Mouse (Mus musculus) liver, embryonic 13.5 days (tissue): ENCODE data around the gene Gm20835. TPM values are rescaled to one million over a fixed set of nuclear protein-coding genes. Genes with fewer than 3 reads are reported as not detected.
"Not testable (repeated sequence)": the region's sequence is repeated elsewhere in the genome, so short reads cannot be mapped to it uniquely, and the experiment has no call there.

Experiments
- ATAC-seq: fragments of 200-750 bp; cut with Nextera tagmentation; 2 replicates; pipeline ENCODE4 v1.8.0; 2017; ENCODE audit warnings: low read depth, mild to moderate bottlenecking, moderate number of reproducible peaks, moderate library complexity
- DNase-seq: peaks from one replicate; pipeline ENCODE4 v3.0.0; 2022
- H3K27ac ChIP-seq: fragments of 300-500 bp; sonication (generic); 2 replicates; pipeline ENCODE4 v1.5.1; 2015; ENCODE audit warnings: moderate library complexity, mild to moderate bottlenecking, inconsistent platforms
- H3K27me3 ChIP-seq: fragments of 300-500 bp; sonication (generic); 2 replicates; pipeline ENCODE4 v1.6.1; 2015; ENCODE audit warnings: mild to moderate bottlenecking, inconsistent platforms
- H3K36me3 ChIP-seq: fragments of 300-500 bp; sonication (generic); 2 replicates; pipeline ENCODE4 v1.6.1; 2015; ENCODE audit warnings: mild to moderate bottlenecking, inconsistent platforms
- H3K4me1 ChIP-seq: fragments of 300-500 bp; sonication (generic); replicated peaks from 2 replicates; pipeline ENCODE4 v1.6.1; 2015; ENCODE audit warnings: inconsistent platforms
- H3K4me2 ChIP-seq: fragments of 300-500 bp; sonication (generic); 2 replicates; pipeline ENCODE4 v1.6.1; 2015; ENCODE audit warnings: inconsistent platforms, mild to moderate bottlenecking, moderate library complexity
- H3K4me3 ChIP-seq: fragments of 300-500 bp; sonication (generic); replicated peaks from 2 replicates; pipeline ENCODE4 v1.5.1; 2015; ENCODE audit warnings: mild to moderate bottlenecking, inconsistent platforms
- H3K9ac ChIP-seq: fragments of 300-500 bp; sonication (generic); 2 replicates; pipeline ENCODE4 v1.6.1; 2015; ENCODE audit warnings: mild to moderate bottlenecking, inconsistent platforms
- H3K9me3 ChIP-seq: fragments of 300-500 bp; sonication (generic); replicated peaks from 2 replicates; pipeline ENCODE4 v1.6.1; 2016; ENCODE audit warnings: inconsistent platforms
- WGBS: fragments of 180-500 bp; shearing (Covaris S2); methylation state at CpG from one replicate; pipeline ENCODE4 v1.1.7; 2015; ENCODE audit not compliant: insufficient replicate concordance; 5-methylcytosine and 5-hydroxymethylcytosine counted together
- polyA plus RNA-seq: library from polyadenylated mRNA; unstranded; fragments of >200 nt; fragmentation: Nextera tagmentation; extraction: Ambion mirVana; gene quantifications from 2 replicates; pipeline ENCODE4 v1.2.1, GENCODE M21; 2015

Gene Gm20835
- polyA plus RNA-seq = not detected in 2 replicates

DNA sequence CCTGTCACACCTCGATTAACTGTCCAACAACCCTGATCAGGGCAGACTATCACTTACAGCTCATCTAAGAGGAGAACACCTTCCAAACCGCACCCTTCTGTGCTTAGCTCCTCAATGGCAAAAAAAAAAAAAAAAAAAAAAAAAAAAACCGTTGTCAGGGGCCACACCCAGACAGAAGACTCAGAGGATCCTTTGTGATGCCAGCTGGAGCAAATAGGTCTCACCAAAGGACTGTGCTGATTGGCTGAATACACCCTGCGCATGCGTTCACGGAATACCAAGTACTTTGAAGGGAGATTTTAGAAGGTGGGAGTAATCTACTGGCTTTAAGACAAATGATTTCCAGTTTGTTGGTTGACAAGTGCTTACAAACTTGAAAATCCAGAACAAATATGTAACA is at the start of gene Gm20835:
TSS of gene Gm20835 (minus strand) at position 101 of the 400 bp plus-strand sequence.
- H3K9ac ChIP-seq, H3K36me3 ChIP-seq, H3K9me3 ChIP-seq, DNase-seq, ATAC-seq, H3K4me2 ChIP-seq, H3K4me1 ChIP-seq, H3K27me3 ChIP-seq, H3K27ac ChIP-seq, H3K4me3 ChIP-seq: not testable (repeated sequence)
- no CpG with 5 or more reads among the region's 6 CpGs for WGBS
